Mouse (Mus musculus): ENCODE measurements around the gene Fam19a1. TPM values are rescaled to one million over a fixed set of nuclear protein-coding genes. Genes with fewer than 3 reads are reported as not detected.

The Fam19a1 gene
- polyA plus RNA-seq, 1 experiment from 2014 or later, result 4.4 TPM

- H3K27ac ChIP-seq, result no peak overlapping the region
- no peak overlapping the region for H3K4me3 ChIP-seq (replicated peaks)
- no peak overlapping the region for H3K9ac ChIP-seq
- H3K27me3 ChIP-seq, result no peaks in the 10 kb centered on the region
- no peak for ATAC-seq (replicated peaks; ENCODE audit: low FRiP score)
- no peaks in the 10 kb centered on the region for H3K9me3 ChIP-seq (replicated peaks)
- H3K36me3 ChIP-seq, result no peaks in the 10 kb centered on the region
- 87% methylated on average over 4 of the region's 4 CpGs for WGBS
- no peaks in the 10 kb centered on the region for H3K4me1 ChIP-seq
- no peak overlapping the region for H3K4me2 ChIP-seq
Measured at GRCm38 (mm10) chr6:96266456-96266855, 153.5 kb downstream of the Fam19a1 start.

DNA sequence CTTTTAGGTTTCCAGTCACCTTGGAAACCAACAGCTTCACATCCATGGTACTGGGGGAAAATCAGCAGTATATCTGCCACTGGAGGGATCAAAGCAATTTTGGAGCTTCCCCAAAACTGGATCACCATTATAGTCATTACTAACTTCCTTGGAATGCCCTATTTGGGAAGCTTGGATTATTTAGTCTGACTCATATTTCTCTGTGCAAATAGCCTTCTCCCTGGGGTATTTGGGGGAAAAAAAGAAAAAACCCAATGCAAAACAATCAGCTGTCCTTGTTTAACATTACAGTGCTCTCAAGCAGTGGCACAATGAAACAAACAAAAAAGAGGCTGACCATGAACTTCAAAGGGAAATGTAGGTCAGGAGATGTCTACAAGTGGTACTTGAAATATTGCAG is 155.8 kb downstream of the Fam19a1 start:
- no peaks in the 10 kb centered on the region for H3K27me3 ChIP-seq
- no peaks in the 10 kb centered on the region for H3K4me1 ChIP-seq
- no peak overlapping the region for H3K9ac ChIP-seq
- H3K4me2 ChIP-seq, result no peak overlapping the region
- H3K36me3 ChIP-seq, result no peaks in the 10 kb centered on the region
- ATAC-seq (replicated peaks; ENCODE audit: low FRiP score), result no peak
- no peak overlapping the region for H3K27ac ChIP-seq
- H3K9me3 ChIP-seq (replicated peaks), result no peaks in the 10 kb centered on the region
- H3K4me3 ChIP-seq (replicated peaks), result no peak overlapping the region

DNA sequence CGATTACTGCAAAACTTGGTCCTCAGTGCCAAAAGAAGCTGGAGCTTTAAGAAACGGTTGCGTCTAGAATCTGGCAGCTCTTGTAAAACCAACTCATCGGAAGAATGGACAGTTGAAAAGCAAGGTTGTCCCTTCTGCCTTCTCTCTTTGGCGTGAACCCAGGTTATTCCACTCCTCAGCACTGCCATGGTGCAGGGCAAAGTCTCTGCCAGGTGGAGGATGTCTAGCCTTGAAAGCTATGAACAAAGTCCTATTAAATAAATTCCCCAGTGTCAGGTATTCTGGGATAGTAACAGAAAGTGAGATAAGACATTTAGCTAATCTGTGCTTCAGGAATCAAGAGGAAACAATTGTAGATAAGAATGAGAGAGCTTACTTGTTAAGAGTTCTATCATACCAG is 157.5 kb downstream of the Fam19a1 start:
- no peaks in the 10 kb centered on the region for H3K4me1 ChIP-seq
- H3K27ac ChIP-seq, result no peak overlapping the region
- no peak overlapping the region for H3K4me3 ChIP-seq (replicated peaks)
- no peak overlapping the region for H3K9ac ChIP-seq
- 94% methylated on average over 5 of the region's 5 CpGs for WGBS
- no peaks in the 10 kb centered on the region for H3K27me3 ChIP-seq
- H3K36me3 ChIP-seq, result no peaks in the 10 kb centered on the region
- H3K9me3 ChIP-seq (replicated peaks), result no peaks in the 10 kb centered on the region
- ATAC-seq (replicated peaks; ENCODE audit: low FRiP score), result no peak
- H3K4me2 ChIP-seq, result no peak overlapping the region

- no peak for ATAC-seq (replicated peaks; ENCODE audit: low FRiP score)
- 86% methylated on average over 4 of the region's 4 CpGs for WGBS
Measured at GRCm38 (mm10) chr6:96283731-96284130, 170.8 kb downstream of the Fam19a1 start.

DNA sequence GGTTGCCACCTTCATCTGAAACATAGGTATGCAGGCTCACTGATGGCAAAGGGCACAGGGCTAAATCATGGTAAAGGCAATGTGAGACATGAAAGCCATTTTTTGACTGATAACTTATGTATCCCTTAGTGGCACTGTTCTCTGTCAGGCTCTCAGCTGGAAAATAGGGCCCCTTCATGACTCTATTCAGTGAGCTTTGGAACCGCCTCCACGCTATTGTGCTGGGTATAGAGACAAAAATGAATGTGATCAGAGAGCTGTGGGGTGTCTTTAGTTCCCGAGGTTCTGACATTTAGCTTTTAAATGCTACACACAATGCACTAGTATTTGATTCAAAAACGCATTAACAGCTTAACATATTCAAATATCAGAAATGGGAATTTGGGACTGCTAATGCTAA is 171.6 kb downstream of the Fam19a1 start:
- 86% methylated on average over 4 of the region's 4 CpGs for WGBS
- no peak overlapping the region for H3K4me2 ChIP-seq
- H3K4me3 ChIP-seq (replicated peaks), result no peak overlapping the region
- H3K27me3 ChIP-seq, result no peaks in the 10 kb centered on the region
- no peaks in the 10 kb centered on the region for H3K9me3 ChIP-seq (replicated peaks)
- H3K27ac ChIP-seq, result no peak overlapping the region
- no peak overlapping the region for H3K9ac ChIP-seq
- no peaks in the 10 kb centered on the region for H3K36me3 ChIP-seq
- no peaks in the 10 kb centered on the region for H3K4me1 ChIP-seq
- ATAC-seq (replicated peaks; ENCODE audit: low FRiP score), result no peak

More at GRCm38 (mm10) chr6:96283731-96284130, 170.8 kb downstream of the Fam19a1 start:
- H3K27me3 ChIP-seq, result no peaks in the 10 kb centered on the region
- no peak overlapping the region for H3K27ac ChIP-seq
- H3K9me3 ChIP-seq (replicated peaks), result no peaks in the 10 kb centered on the region
- no peak overlapping the region for H3K4me2 ChIP-seq
- no peaks in the 10 kb centered on the region for H3K36me3 ChIP-seq
- H3K9ac ChIP-seq, result no peak overlapping the region
- no peaks in the 10 kb centered on the region for H3K4me1 ChIP-seq
- no peak overlapping the region for H3K4me3 ChIP-seq (replicated peaks)

GRCm38 (mm10) chr6:96286276-96286675 is 173.3 kb downstream of the Fam19a1 start:
- H3K9me3 ChIP-seq (replicated peaks), result no peaks in the 10 kb centered on the region
- no peak overlapping the region for H3K9ac ChIP-seq
- ATAC-seq (replicated peaks; ENCODE audit: low FRiP score), result no peak
- no peak overlapping the region for H3K4me3 ChIP-seq (replicated peaks)
- no peak overlapping the region for H3K27ac ChIP-seq
- no peaks in the 10 kb centered on the region for H3K27me3 ChIP-seq
- no peaks in the 10 kb centered on the region for H3K36me3 ChIP-seq
- H3K4me2 ChIP-seq, result no peak overlapping the region
- no peaks in the 10 kb centered on the region for H3K4me1 ChIP-seq
- 46% methylated on average over 4 of the region's 4 CpGs for WGBS

DNA sequence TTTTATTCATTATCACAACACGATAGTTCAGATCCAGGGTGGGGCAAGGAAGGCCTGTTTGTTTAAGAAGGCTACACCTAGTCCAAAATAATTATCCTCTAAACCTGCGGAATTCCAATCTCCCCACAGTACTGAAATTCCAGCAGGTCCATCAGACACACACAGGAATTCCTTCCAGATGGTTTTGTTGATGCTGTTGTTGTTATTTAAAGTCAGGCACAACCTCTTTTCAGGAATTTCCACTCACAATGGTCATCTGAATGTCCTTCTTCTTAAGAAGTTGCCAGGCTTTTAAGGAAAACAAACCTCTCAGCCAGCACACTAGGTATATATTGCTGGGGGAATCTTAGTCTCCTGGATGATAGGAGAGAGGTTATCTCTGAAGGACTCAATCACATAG is 174.4 kb downstream of the Fam19a1 start:
- no peak overlapping the region for H3K4me2 ChIP-seq
- WGBS, result 68% methylated on average over 2 of the region's 2 CpGs
- no peaks in the 10 kb centered on the region for H3K36me3 ChIP-seq
- no peaks in the 10 kb centered on the region for H3K9me3 ChIP-seq (replicated peaks)
- H3K27me3 ChIP-seq, result no peaks in the 10 kb centered on the region
- H3K27ac ChIP-seq, result no peak overlapping the region
- H3K4me1 ChIP-seq, result no peaks in the 10 kb centered on the region
- no peak overlapping the region for H3K9ac ChIP-seq
- no peak overlapping the region for H3K4me3 ChIP-seq (replicated peaks)
- no peak for ATAC-seq (replicated peaks; ENCODE audit: low FRiP score)

DNA sequence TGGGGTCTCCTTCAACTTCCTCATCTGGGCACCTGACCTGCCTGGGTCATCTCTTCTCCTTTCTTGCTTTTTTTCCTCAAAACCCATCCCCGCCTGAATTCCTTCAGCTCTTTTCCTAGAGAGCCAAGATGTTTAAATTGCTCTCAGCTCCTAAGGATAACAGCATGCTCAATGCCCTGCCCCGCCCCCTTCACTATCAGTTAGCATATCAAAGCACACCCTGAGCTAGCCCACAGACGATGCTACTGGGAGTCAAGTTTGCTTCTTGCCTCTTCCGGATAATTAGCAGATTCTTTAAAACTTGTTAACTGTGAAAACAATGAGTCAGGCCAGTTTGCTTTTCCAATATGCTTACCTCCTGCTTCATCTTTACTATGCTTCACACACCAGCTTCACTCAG is 176.7 kb downstream of the Fam19a1 start:
- WGBS, result 39% methylated on average over 4 of the region's 4 CpGs
- no peak overlapping the region for H3K9ac ChIP-seq

DNA sequence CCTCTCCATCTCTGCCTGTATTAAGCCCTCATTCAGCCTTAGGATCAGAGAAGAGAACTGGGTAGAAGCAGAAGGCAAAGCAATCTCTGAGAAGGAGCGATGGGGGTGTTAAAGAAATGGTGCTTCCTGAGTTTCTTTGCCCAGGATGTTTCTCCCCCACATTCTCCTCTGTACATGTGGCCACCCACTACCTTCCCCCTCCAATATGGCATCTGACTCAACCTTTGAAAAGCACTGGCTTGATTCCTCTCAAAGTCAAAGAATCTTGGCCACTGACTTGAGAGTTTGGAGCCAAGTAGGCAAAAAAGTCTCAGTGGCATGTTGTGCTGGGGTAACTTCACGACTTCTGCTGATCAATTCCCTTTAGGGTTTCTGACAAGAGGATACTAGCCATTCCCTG is 234.5 kb downstream of the Fam19a1 start:
- H3K9ac ChIP-seq, result no peak overlapping the region
- no peak overlapping the region for H3K27ac ChIP-seq
- no peak overlapping the region for H3K4me3 ChIP-seq (replicated peaks)
- ATAC-seq (replicated peaks; ENCODE audit: low FRiP score), result no peak
- H3K4me1 ChIP-seq, result no peaks in the 10 kb centered on the region
- 84% methylated on average over 2 of the region's 2 CpGs for WGBS
- H3K36me3 ChIP-seq, result no peaks in the 10 kb centered on the region
- no peaks in the 10 kb centered on the region for H3K27me3 ChIP-seq
- H3K9me3 ChIP-seq (replicated peaks), result no peaks in the 10 kb centered on the region
- no peak overlapping the region for H3K4me2 ChIP-seq

More for the DNA sequence above, 176.7 kb downstream of the Fam19a1 start:
- no peaks in the 10 kb centered on the region for H3K9me3 ChIP-seq (replicated peaks)
- H3K4me3 ChIP-seq (replicated peaks), result no peak overlapping the region
- no peak for ATAC-seq (replicated peaks; ENCODE audit: low FRiP score)
- H3K27me3 ChIP-seq, result no peaks in the 10 kb centered on the region
- H3K4me2 ChIP-seq, result no peak overlapping the region
- H3K4me1 ChIP-seq, result no peaks in the 10 kb centered on the region
- H3K27ac ChIP-seq, result no peak overlapping the region
- no peaks in the 10 kb centered on the region for H3K36me3 ChIP-seq

DNA sequence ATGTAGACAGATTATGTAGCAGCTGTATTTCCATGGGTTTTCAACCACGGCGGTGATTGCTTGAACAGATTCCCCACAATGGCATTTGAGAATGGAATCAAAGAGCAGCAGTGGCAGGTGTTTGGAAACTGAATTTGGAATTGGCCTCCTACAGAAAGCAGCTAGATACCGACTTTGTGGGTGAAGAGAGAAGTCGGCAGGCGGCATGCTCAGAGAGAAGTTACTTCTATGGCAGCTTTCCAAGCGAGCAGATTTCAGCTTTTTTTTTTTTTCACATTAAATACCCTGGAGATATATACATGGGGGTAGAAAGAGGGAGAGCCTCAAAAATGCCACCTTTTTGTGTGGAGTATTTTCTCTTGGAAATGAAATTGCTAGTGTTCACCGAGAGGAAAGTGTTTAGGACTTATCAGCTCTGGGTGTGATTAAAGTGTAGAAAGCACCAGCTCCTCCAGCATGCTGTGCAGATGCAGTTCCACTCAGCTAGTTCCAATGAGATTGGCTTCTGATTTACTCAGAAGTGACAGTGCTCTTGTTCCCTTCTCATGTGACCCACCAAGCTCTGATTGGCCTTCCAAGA is 236.6 kb downstream of the Fam19a1 start:
- no peak overlapping the region for H3K9ac ChIP-seq
- no peaks in the 10 kb centered on the region for H3K9me3 ChIP-seq (replicated peaks)
- ATAC-seq (replicated peaks; ENCODE audit: low FRiP score), result no peak
- H3K27me3 ChIP-seq, result no peaks in the 10 kb centered on the region
- no peak overlapping the region for H3K27ac ChIP-seq
- no peak overlapping the region for H3K4me2 ChIP-seq
- no peaks in the 10 kb centered on the region for H3K36me3 ChIP-seq
- H3K4me1 ChIP-seq, result no peaks in the 10 kb centered on the region
- H3K4me3 ChIP-seq (replicated peaks), result no peak overlapping the region
- 84% methylated on average over 7 of the region's 7 CpGs for WGBS

GRCm38 (mm10) chr6:96369544-96369943 is 256.6 kb downstream of the Fam19a1 start:
- Histone ChIP-seq H3K27ac (no peak overlapping the region), H3K9me3 (replicated peaks) (no peaks in the 10 kb centered on the region), H3K9ac (no peak overlapping the region), H3K27me3 (no peaks in the 10 kb centered on the region), H3K4me1 (no peaks in the 10 kb centered on the region), H3K4me3 (replicated peaks) (no peak overlapping the region), H3K36me3 (no peaks in the 10 kb centered on the region), H3K4me2 (no peak overlapping the region)
- 93% methylated on average over 3 of the region's 3 CpGs for WGBS
- no peak for ATAC-seq (replicated peaks; ENCODE audit: low FRiP score)

GRCm38 (mm10) chr6:96372848-96373247 is 259.9 kb downstream of the Fam19a1 start:
- Histone ChIP-seq H3K36me3 (no peaks in the 10 kb centered on the region), H3K27me3 (no peaks in the 10 kb centered on the region), H3K4me1 (no peaks in the 10 kb centered on the region), H3K9ac (no peak overlapping the region), H3K4me3 (replicated peaks) (no peak overlapping the region), H3K9me3 (replicated peaks) (no peaks in the 10 kb centered on the region), H3K27ac (no peak overlapping the region), H3K4me2 (no peak overlapping the region)
- no peak for ATAC-seq (replicated peaks; ENCODE audit: low FRiP score)
- 88% methylated on average over 6 of the region's 6 CpGs for WGBS

- Histone ChIP-seq H3K36me3 (no peaks in the 10 kb centered on the region), H3K4me3 (replicated peaks) (no peak overlapping the region), H3K27me3 (no peaks in the 10 kb centered on the region), H3K4me1 (no peaks in the 10 kb centered on the region), H3K9me3 (replicated peaks) (no peaks in the 10 kb centered on the region), H3K9ac (no peak overlapping the region), H3K27ac (no peak overlapping the region), H3K4me2 (no peak overlapping the region)
- no peak for ATAC-seq (replicated peaks; ENCODE audit: low FRiP score)
- WGBS, result 85% methylated on average over 2 of the region's 2 CpGs
Measured at GRCm38 (mm10) chr6:96373274-96373673, 260.3 kb downstream of the Fam19a1 start.
